Mouse (Mus musculus) hematopoietic stem cell, adult 5-6 weeks (primary cell): ENCODE measurements around the gene Ccdc153. TPM values are rescaled to one million over a fixed set of nuclear protein-coding genes. Genes with fewer than 3 reads are reported as not detected.

ENCODE experiments used
- total RNA-seq: library from RNA; stranded (forward); fragments of 172-1452, 232-1000 nt; gene quantifications from 2 replicates; pipeline ENCODE4 v1.2.3, GENCODE M21; 2017

The Ccdc153 gene
- total RNA-seq, 1 experiment from 2014 or later: not detected

Other genes starting within 250 kb of the Ccdc153 start
- 2.0 and 5.8 TPM in 2 replicates for gene Thy1, start 197.3 kb upstream of the Ccdc153 start, total RNA-seq
- 2.0 and 3.0 TPM in 2 replicates for gene Usp2, start 173.7 kb upstream of the Ccdc153 start, total RNA-seq
- gene Mfrp, start 138.9 kb upstream of the Ccdc153 start, total RNA-seq: not detected in 2 replicates
- gene C1qtnf5, start 133.4 kb upstream of the Ccdc153 start, total RNA-seq: not detected in 2 replicates
- not detected in 2 replicates for gene Gm49380, start 127.2 kb upstream of the Ccdc153 start, total RNA-seq
- 10.8 and 13.0 TPM in 2 replicates for gene Rnf26, start 127.2 kb upstream of the Ccdc153 start, total RNA-seq
- gene Mcam, start 106.2 kb upstream of the Ccdc153 start, total RNA-seq: 1.1 and 6.9 TPM in 2 replicates
- gene Cbl, start 6.6 kb upstream of the Ccdc153 start, total RNA-seq: 19.6 and 35.0 TPM in 2 replicates
- 0.35 TPM in 1 of 2 replicates, not detected in the other for gene Pdzd3, start 10.8 kb downstream of the Ccdc153 start, total RNA-seq
- gene Nlrx1, start 27.9 kb downstream of the Ccdc153 start, total RNA-seq: 2.1 and 6.6 TPM in 2 replicates
- 0.99 and 2.5 TPM in 2 replicates for gene Abcg4, start 47.9 kb downstream of the Ccdc153 start, total RNA-seq
- gene Hinfp, start 65.0 kb downstream of the Ccdc153 start, total RNA-seq: 26.1 and 28.0 TPM in 2 replicates
- 4.7 and 5.1 TPM in 2 replicates for gene C2cd2l, start 79.6 kb downstream of the Ccdc153 start, total RNA-seq
- gene Dpagt1, start 85.3 kb downstream of the Ccdc153 start, total RNA-seq: 15.2 and 17.4 TPM in 2 replicates
- gene H2afx, start 94.0 kb downstream of the Ccdc153 start, total RNA-seq: 127 and 131 TPM in 2 replicates
- 29.3 and 35.2 TPM in 2 replicates for gene Hmbs, start 103.6 kb downstream of the Ccdc153 start, total RNA-seq
- gene Vps11, start 121.0 kb downstream of the Ccdc153 start, total RNA-seq: 14.3 and 16.1 TPM in 2 replicates
- 56.5 and 67.2 TPM in 2 replicates for gene Hyou1, start 138.8 kb downstream of the Ccdc153 start, total RNA-seq
- 15.8 and 20.2 TPM in 2 replicates for gene Slc37a4, start 156.2 kb downstream of the Ccdc153 start, total RNA-seq
- gene Rps25, start 166.5 kb downstream of the Ccdc153 start, total RNA-seq: 1,716 and 2,164 TPM in 2 replicates
- 42.2 and 47.6 TPM in 2 replicates for gene Trappc4, start 166.9 kb downstream of the Ccdc153 start, total RNA-seq
- 21.4 and 31.9 TPM in 2 replicates for gene Ccdc84, start 177.9 kb downstream of the Ccdc153 start, total RNA-seq
- gene Foxr1, start 200.5 kb downstream of the Ccdc153 start, total RNA-seq: not detected in 2 replicates
- not detected in 2 replicates for gene Upk2, start 214.3 kb downstream of the Ccdc153 start, total RNA-seq
- gene Bcl9l, start 242.1 kb downstream of the Ccdc153 start, total RNA-seq: 5.9 and 6.1 TPM in 2 replicates